Mouse (Mus musculus): ENCODE data around the gene Crcp.

The Crcp gene

GRCm38 (mm10) chr5:130096754-130097153, 67.7 kb downstream of the Crcp start:
- no peak for DNase-seq (ENCODE audit: low spot score in 2 of 2)

- no peak for DNase-seq (ENCODE audit: low spot score in 2 of 2)
Measured at GRCm38 (mm10) chr5:130097837-130098236, 68.7 kb downstream of the Crcp start.

- no peak for DNase-seq (ENCODE audit: low spot score in 2 of 2)
Measured at GRCm38 (mm10) chr5:130101724-130102123, 72.6 kb downstream of the Crcp start.

- DNase-seq (ENCODE audit: low spot score in 2 of 2), result no peak
Measured at GRCm38 (mm10) chr5:130109348-130109747, 80.3 kb downstream of the Crcp start.
